Mouse (Mus musculus) liver, embryonic 14.5 days (tissue): Measurements from ENCODE around the gene Gm49711. TPM values are rescaled to one million over a fixed set of nuclear protein-coding genes. Genes with fewer than 3 reads are reported as not detected.

Source experiments
- ATAC-seq: fragments of 200-750 bp; cut with Nextera tagmentation; 2 replicates; pipeline ENCODE4 v1.8.0; 2017; ENCODE audit warnings: moderate number of reproducible peaks, mild to moderate bottlenecking, moderate library complexity; ENCODE audit not compliant: insufficient read depth
- DNase-seq, 3 experiments: peaks; one replicate each; pipeline ENCODE4 v3.0.0-alpha.2; 2012 to 2013; ENCODE audit warnings: low read depth in 3 of 3, low spot score in 3 of 3
- H3K27ac ChIP-seq: fragments of 300-500 bp; sonication (generic); 2 replicates; pipeline ENCODE4 v1.5.1; 2014; ENCODE audit warnings: moderate library complexity, mild to moderate bottlenecking, control low read depth, inconsistent platforms
- H3K27me3 ChIP-seq: fragments of 300-500 bp; sonication (generic); 2 replicates; pipeline ENCODE4 v1.6.1; 2014; ENCODE audit warnings: mild to moderate bottlenecking, low read length, moderate library complexity; ENCODE audit not compliant: control insufficient read depth, insufficient read depth
- H3K36me3 ChIP-seq: fragments of 300-500 bp; sonication (generic); replicated peaks from 2 replicates; pipeline ENCODE4 v1.6.1; 2014; ENCODE audit warnings: low read depth; ENCODE audit not compliant: control insufficient read depth, insufficient read depth
- H3K4me1 ChIP-seq, 2 experiments: fragments of 200-500 bp in 1 of 2; fragments of 300-500 bp in 1 of 2; sonication (generic) in 1 of 2; replicated peaks; 2 replicates each; pipeline ENCODE4 v1.6.1; 2012 to 2014; ENCODE audit warnings: antibody characterized with exemption in 1 of 2, inconsistent platforms in 1 of 2, low read length in 1 of 2; ENCODE audit not compliant: control insufficient read depth in 2 of 2, insufficient read depth in 2 of 2
- H3K4me2 ChIP-seq: fragments of 300-500 bp; sonication (generic); 2 replicates; pipeline ENCODE4 v1.6.1; 2014; ENCODE audit warnings: low read depth, mild to moderate bottlenecking, control low read depth, moderate library complexity
- H3K4me3 ChIP-seq, 2 experiments: fragments of 200-500 bp in 1 of 2; fragments of 300-500 bp in 1 of 2; sonication (generic) in 1 of 2; 2 replicates each; pipeline ENCODE4 v1.5.1; 2012 to 2014; ENCODE audit warnings: low read depth in 2 of 2, low read length in 2 of 2, mild to moderate bottlenecking in 2 of 2, control low read depth in 1 of 2, inconsistent platforms in 1 of 2, moderate library complexity in 1 of 2; ENCODE audit not compliant: insufficient read depth in 1 of 2
- H3K9ac ChIP-seq: fragments of 300-500 bp; sonication (generic); replicated peaks from 2 replicates; pipeline ENCODE4 v1.6.1; 2014; ENCODE audit warnings: mild to moderate bottlenecking, control low read depth, moderate library complexity
- H3K9me3 ChIP-seq: fragments of 300-500 bp; sonication (generic); 2 replicates; pipeline ENCODE4 v1.6.1; 2016; ENCODE audit warnings: low read length, mixed read lengths; ENCODE audit not compliant: control insufficient read depth
- CTCF ChIP-seq: IDR thresholded peaks from 2 replicates; pipeline ENCODE4 v1.5.1; 2016; ENCODE audit warnings: antibody characterized with exemption, low read depth, control low read depth
- EP300 ChIP-seq: IDR thresholded peaks from 2 replicates; pipeline ENCODE4 v1.6.1; 2016; ENCODE audit warnings: antibody characterized with exemption, low read depth
- WGBS: fragments of 180-500 bp; shearing (Covaris S2); extraction: QIAGEN DNeasy Blood & Tissue Kit; methylation state at CpG from one replicate; pipeline ENCODE4 v1.1.7; 2014; ENCODE audit not compliant: insufficient replicate concordance; 5-methylcytosine and 5-hydroxymethylcytosine counted together
- polyA plus RNA-seq, 2 experiments: library from polyadenylated mRNA; depleted of rRNA in 1 of 2; stranded (reverse) in 1 of 2; unstranded in 1 of 2; fragments of >200 nt; fragmentation: Nextera tagmentation in 1 of 2; extraction: Ambion mirVana in 1 of 2; gene quantifications; 2 replicates each; pipeline versions ENCODE4 v1.2.1 to v1.2.3; 2012 to 2014

The Gm49711 gene
- polyA plus RNA-seq, 2 experiments: not detected

- no peak overlapping the region for H3K27ac ChIP-seq
- TF ChIP-seq EP300: no peak
- TF ChIP-seq CTCF: no peak
- H3K9me3 ChIP-seq: no peaks in the 10 kb centered on the region
- ATAC-seq (no peak), DNase-seq (no peak)
- no peaks in the 10 kb centered on the region for H3K27me3 ChIP-seq
- no peak overlapping the region for H3K9ac ChIP-seq
- H3K36me3 ChIP-seq: no peaks in the 10 kb centered on the region
- 51% methylated on average over 8 of the region's 8 CpGs for WGBS
- H3K4me1 ChIP-seq: no peaks in the 10 kb centered on the region
- H3K4me2 ChIP-seq: no peak overlapping the region
- no peak overlapping the region for H3K4me3 ChIP-seq
These were observed 157.7 kb downstream of the Gm49711 start for GRCm38 (mm10) chr16:92215599-92216390.

GRCm38 (mm10) chr16:92220754-92221153, 162.6 kb downstream of the Gm49711 start:
- DNase-seq: no peak
- WGBS: 73% methylated on average over 11 of the region's 11 CpGs

GRCm38 (mm10) chr16:92228332-92228919, 170.3 kb downstream of the Gm49711 start:
- Histone ChIP-seq H3K4me3 (no peak overlapping the region), H3K27ac (no peak overlapping the region), H3K4me2 (no peak overlapping the region), H3K4me1 (no peaks in the 10 kb centered on the region), H3K9ac (no peak overlapping the region), H3K9me3 (no peaks in the 10 kb centered on the region), H3K27me3 (no peaks in the 10 kb centered on the region), H3K36me3 (no peaks in the 10 kb centered on the region)
- WGBS: 58% methylated on average over 7 of the region's 7 CpGs
- ATAC-seq (no peak), DNase-seq (no peak)
- TF ChIP-seq EP300 (no peak), CTCF (no peak)

More at GRCm38 (mm10) chr16:92220754-92221153, 162.6 kb downstream of the Gm49711 start:
- Histone ChIP-seq H3K4me1 (no peaks in the 10 kb centered on the region), H3K4me3 (no peak overlapping the region), H3K9ac (no peak overlapping the region), H3K36me3 (no peaks in the 10 kb centered on the region), H3K4me2 (no peak overlapping the region), H3K27ac (no peak overlapping the region), H3K27me3 (no peaks in the 10 kb centered on the region), H3K9me3 (no peaks in the 10 kb centered on the region)
- TF ChIP-seq CTCF (no peak), EP300 (no peak)
- ATAC-seq: no peak

GRCm38 (mm10) chr16:92230476-92230931, 172.4 kb downstream of the Gm49711 start:
- TF ChIP-seq CTCF (no peak), EP300 (no peak)
- no peaks in the 10 kb centered on the region; a peak in 1 of 4 replicates for H3K4me1 ChIP-seq
- no peaks in the 10 kb centered on the region for H3K36me3 ChIP-seq
- DNase-seq (no peak), ATAC-seq (no peak)
- H3K27me3 ChIP-seq: no peaks in the 10 kb centered on the region
- no peak overlapping the region for H3K27ac ChIP-seq
- WGBS: 69% methylated on average over 6 of the region's 6 CpGs
- H3K9me3 ChIP-seq: no peaks in the 10 kb centered on the region
- no peak overlapping the region for H3K4me2 ChIP-seq
- H3K4me3 ChIP-seq: no peak overlapping the region
- H3K9ac ChIP-seq: no peak overlapping the region

GRCm38 (mm10) chr16:92234530-92234929, 176.4 kb downstream of the Gm49711 start:
- H3K27ac ChIP-seq: no peak overlapping the region
- no peak for ATAC-seq
- no peak overlapping the region for H3K4me2 ChIP-seq
- H3K4me1 ChIP-seq: no peaks in the 10 kb centered on the region; a peak in 1 of 4 replicates
- H3K27me3 ChIP-seq: no peaks in the 10 kb centered on the region
- no peak for TF ChIP-seq CTCF
- H3K9me3 ChIP-seq: no peaks in the 10 kb centered on the region
- H3K9ac ChIP-seq: no peak overlapping the region
- DNase-seq: no peak
- WGBS: 42% methylated on average over 5 of the region's 5 CpGs
- no peaks in the 10 kb centered on the region for H3K36me3 ChIP-seq
- no peak overlapping the region for H3K4me3 ChIP-seq
